In the genomic region with DNA sequence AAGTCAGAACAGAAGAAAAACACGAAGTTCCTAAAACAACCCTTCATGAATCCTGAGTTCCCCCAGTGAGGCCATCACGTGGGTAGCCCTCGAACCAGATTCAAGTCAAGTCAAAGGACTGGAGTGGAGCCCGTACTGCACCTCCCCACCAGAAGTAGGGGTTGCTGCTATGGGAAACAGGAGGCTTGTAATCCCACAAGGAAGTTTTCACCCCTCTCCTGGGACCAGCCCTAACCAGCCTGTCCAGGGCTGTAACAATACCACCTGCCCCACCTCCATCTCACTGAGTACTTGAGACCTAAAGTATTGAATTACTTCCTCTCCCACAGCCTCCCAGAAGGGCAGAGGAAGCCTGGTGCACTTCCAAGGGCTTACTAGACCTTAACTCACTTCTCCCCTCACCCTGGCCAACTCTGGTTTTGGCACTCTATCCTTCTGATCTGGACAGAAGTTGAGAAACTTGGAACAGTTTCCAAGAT, we compare ENCODE assay signal across 12 mouse cellular contexts. TPM values are rescaled to one million over a fixed set of nuclear protein-coding genes. Genes with fewer than 3 reads are reported as not detected.
A peak's percentile ranks its signal among the peaks of the same experiment; 100 is the strongest.
DNase-seq lines count a peak whose midpoint lies in the region; TF ChIP-seq lines count a peak whose summit lies in the region.
"Had no signal": no experiment of that assay in that cellular context is flagged by ENCODE, and none has a peak within 500 bp of the region (broad histone marks: within the 10 kb centered on the region; RNA-seq: fewer than 3 reads in every experiment).

No protein-coding gene starts in this region.

- no peaks in the 10 kb centered on the region for H3K79me2 ChIP-seq in liver, adult 2 months (ENCODE audit: control insufficient read depth, insufficient read depth, low read length)

- peak overlapping the region; percentile 0; the same call in 1 of the 2 replicates for H3K9ac ChIP-seq in liver, adult 2 months (ENCODE audit: low read depth, low read length)
- H3K9ac ChIP-seq: liver, embryonic 12.5 days had no signal

- TF ChIP-seq CTCF in liver, adult 2 months (IDR thresholded peaks at IDR 0.05; ENCODE audit: low read depth, low read length): no peak
- TF ChIP-seq CTCF in lung, adult 2 months (IDR thresholded peaks at IDR 0.05; ENCODE audit: insufficient read depth, low read length): no peak

- TF ChIP-seq POLR2A in liver, adult 2 months (IDR thresholded peaks at IDR 0.05; ENCODE audit: extremely low read depth, insufficient read depth, low read length): no peak
- TF ChIP-seq POLR2A in lung, adult 2 months (IDR thresholded peaks at IDR 0.05; ENCODE audit: borderline replicate concordance, extremely low read depth, low read depth, low read length): no peak

- peak; percentile 87 for DNase-seq in liver, adult 2 months (ENCODE audit: extremely low read depth, low read depth, low spot score)
- DNase-seq in liver: no peak
- DNase-seq in fat pad, adult 2 months (ENCODE audit: extremely low read depth, low read depth, low spot score): peak; percentile 87
- DNase-seq in lung, adult 2 months: peak; percentile 50
- DNase-seq in cerebellum, adult 9-10 months: no peak
- DNase-seq in spleen, adult 12 weeks (ENCODE audit: low spot score): no peak
- DNase-seq in embryo, embryonic 9.5 days (ENCODE audit: extremely low spot score): no peak
- DNase-seq: right cerebral cortex, postnatal 14 days; thymus, postnatal 25 days had no signal

- 61% methylated on average over 4 of the region's 4 CpGs for WGBS in liver, adult 2 months
- 46% methylated on average over 4 of the region's 4 CpGs for WGBS in lung, adult 2 months

- H3K4me3 ChIP-seq in liver, adult 2 months (ENCODE audit: insufficient read depth, low read depth, low read length): no peak overlapping the region
- H3K4me3 ChIP-seq in lung, adult 2 months (replicated peaks; ENCODE audit: extremely low read depth, low read depth, low read length): no peak overlapping the region
- H3K4me3 ChIP-seq: liver, embryonic 12.5 days had no signal

- no peaks in the 10 kb centered on the region for H3K36me3 ChIP-seq in liver, adult 2 months (ENCODE audit: control insufficient read depth, insufficient read depth, low read length)
- H3K36me3 ChIP-seq: liver, embryonic 12.5 days had no signal

- peak overlapping the region; percentile 62 for H3K27ac ChIP-seq in liver, adult 2 months (replicated peaks; ENCODE audit: insufficient read depth, low read depth, low read length)
- H3K27ac ChIP-seq: liver, embryonic 12.5 days had no signal

- H3K27me3 ChIP-seq in liver, adult 2 months (ENCODE audit: control insufficient read depth, insufficient read depth, low read length): no peaks in the 10 kb centered on the region
- H3K27me3 ChIP-seq: liver, embryonic 12.5 days had no signal

- peaks cover 13% of the 10 kb centered on the region for H3K4me1 ChIP-seq in liver, adult 2 months (ENCODE audit: control insufficient read depth, insufficient read depth, low read length)
- H3K4me1 ChIP-seq in lung, adult 2 months (ENCODE audit: control insufficient read depth, insufficient read depth, low read length): no peaks in the 10 kb centered on the region
- H3K4me1 ChIP-seq: liver, embryonic 12.5 days had no signal

RNA-seq across cellular contexts. Expression of a gene that starts 1.6 kb away (rescaled TPM):
- 643 and 658 TPM in 2 replicates for total RNA-seq in liver, adult 2 months (2014; rRNA removed)
- polyA plus RNA-seq in liver, adult 2 months (2012; rRNA removed): 1,932 and 2,426 TPM in 2 replicates
- polyA plus RNA-seq in lung, adult 2 months (2012; rRNA removed): 3,886 and 4,289 TPM in 2 replicates
- polyA plus RNA-seq: forebrain, embryonic 16.5 days; inflammation-experienced regulatory T-cells, adult 6 months; liver, embryonic 12.5 days had no signal

RNA-seq across cellular contexts. Expression of a gene that starts 35.4 kb away (rescaled TPM):
- not detected in 2 replicates for total RNA-seq in liver, adult 2 months (2014; rRNA removed)
- polyA plus RNA-seq in liver, adult 2 months (2012; rRNA removed): not detected in 2 replicates
- not detected in 2 replicates for polyA plus RNA-seq in lung, adult 2 months (2012; rRNA removed)
- polyA plus RNA-seq: liver, embryonic 12.5 days had no signal

RNA-seq across cellular contexts. Expression of a gene that starts 48.5 kb away (rescaled TPM):
- 35.4 and 46.6 TPM in 2 replicates for total RNA-seq in liver, adult 2 months (2014; rRNA removed)
- 98.2 and 99.3 TPM in 2 replicates for polyA plus RNA-seq in liver, adult 2 months (2012; rRNA removed)
- polyA plus RNA-seq in lung, adult 2 months (2012; rRNA removed): 107 and 115 TPM in 2 replicates

Comparison
In these comparisons a context has a peak if more than half of its experiments do, and no peak if none do; other contexts are left out.
1. DNase-seq: peak in liver, adult 2 months (single experiment), fat pad, adult 2 months (single experiment) and lung, adult 2 months (single experiment); none in liver (single experiment), cerebellum, adult 9-10 months (single experiment), spleen, adult 12 weeks (single experiment) and embryo, embryonic 9.5 days (single experiment).